Mouse (Mus musculus): ENCODE measurements around the gene Asic3. TPM values are rescaled to one million over a fixed set of nuclear protein-coding genes. Genes with fewer than 3 reads are reported as not detected.

The Asic3 gene
- total RNA-seq, 2 experiments from 2014 or later, result not detected

DNA sequence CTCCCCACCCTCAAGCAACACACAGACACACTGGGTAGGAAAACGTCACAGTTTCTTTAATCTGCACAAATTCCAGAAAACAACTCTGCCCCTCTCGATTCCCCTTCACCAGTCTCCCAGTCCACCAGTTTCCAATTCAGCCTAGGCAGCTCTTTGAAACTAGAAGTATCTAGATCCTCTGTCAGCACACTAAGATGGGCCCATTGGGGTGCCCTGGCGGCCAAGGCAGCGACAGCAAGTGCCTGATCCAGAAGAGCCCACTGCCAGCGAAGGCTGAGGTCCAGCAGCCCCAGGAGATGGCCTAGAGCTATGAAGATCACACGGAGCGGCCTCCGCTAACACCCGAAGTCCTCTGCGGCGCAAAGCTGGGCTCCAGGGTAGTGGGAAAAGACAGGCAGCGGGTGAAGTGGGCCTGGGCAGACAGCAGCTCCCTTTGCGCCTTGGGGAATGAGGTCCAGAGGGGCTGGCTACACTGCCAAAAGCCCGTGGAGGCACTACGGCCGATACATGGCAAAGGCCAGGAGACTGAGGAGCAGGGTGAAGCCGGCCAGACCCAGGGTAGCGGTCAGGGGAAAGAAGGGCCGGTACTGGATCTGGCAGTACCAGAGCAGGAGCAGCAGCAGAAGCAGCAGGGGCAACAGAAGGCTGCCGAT is 32.4 kb downstream of the Asic3 start:
- ATAC-seq (replicated peaks; ENCODE audit: low FRiP score, poor library complexity, severe bottlenecking), result peak; percentile 1; the same call in 1 of the 2 replicates

DNA sequence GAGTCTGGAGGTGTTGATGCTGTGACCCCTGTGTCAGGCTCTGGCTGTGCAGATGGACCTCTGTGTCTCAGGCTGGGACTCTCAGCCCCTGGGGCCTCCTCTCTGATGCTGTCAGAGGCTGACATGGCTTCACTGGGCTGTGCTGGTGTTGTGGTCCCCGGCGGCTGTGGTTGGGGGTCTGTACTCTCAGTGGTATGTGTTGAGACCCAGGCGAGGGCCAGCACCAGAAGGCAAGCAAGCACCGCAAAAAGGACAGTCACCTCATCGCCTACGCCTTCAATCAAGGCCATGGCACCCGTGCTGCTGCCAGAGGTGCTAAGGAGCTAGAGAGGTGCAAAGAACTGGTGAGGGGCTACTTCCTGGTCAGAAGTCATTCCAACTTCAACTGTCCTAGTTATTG is 33.4 kb downstream of the Asic3 start:
- no peak for ATAC-seq (replicated peaks; ENCODE audit: low FRiP score, poor library complexity, severe bottlenecking)

DNA sequence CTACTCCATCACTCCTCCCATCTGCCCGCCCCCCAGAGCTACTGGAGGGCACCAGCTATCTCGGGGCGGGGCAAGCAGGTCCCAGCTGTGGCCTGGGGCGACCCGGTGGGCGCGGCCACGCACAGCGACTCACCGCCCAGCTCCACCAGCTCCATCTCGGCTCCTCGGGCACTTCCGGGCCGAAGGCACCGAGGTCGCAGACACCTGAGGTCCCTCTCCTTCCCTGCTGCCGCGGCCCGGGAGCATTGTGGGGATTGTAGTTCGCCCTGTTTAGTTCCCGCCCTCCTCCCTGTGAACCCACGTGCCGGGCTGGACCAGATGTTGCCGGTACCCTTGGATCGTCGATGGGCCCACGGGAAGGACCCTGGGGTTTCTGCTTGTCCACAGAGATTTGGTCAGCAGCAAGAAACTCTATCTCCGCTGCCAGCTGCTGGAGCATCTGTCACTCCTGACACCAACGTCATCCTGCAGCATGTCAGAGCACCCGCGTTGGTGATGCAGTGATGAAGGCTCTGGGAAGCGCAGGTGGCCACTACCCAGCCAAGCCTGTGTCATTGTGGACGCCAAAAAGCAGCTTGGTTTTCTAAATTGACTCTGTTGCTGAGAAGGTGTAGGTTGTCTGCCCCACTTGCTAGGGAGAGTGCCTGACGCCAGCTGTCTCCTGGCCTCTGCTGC is 34.6 kb downstream of the Asic3 start, which contains the start of gene Tmub1:
Tmub1 (minus strand) TSS at position 231 of the 675 bp plus-strand sequence.
- ATAC-seq (replicated peaks; ENCODE audit: low FRiP score, poor library complexity, severe bottlenecking), result peak; percentile 36

DNA sequence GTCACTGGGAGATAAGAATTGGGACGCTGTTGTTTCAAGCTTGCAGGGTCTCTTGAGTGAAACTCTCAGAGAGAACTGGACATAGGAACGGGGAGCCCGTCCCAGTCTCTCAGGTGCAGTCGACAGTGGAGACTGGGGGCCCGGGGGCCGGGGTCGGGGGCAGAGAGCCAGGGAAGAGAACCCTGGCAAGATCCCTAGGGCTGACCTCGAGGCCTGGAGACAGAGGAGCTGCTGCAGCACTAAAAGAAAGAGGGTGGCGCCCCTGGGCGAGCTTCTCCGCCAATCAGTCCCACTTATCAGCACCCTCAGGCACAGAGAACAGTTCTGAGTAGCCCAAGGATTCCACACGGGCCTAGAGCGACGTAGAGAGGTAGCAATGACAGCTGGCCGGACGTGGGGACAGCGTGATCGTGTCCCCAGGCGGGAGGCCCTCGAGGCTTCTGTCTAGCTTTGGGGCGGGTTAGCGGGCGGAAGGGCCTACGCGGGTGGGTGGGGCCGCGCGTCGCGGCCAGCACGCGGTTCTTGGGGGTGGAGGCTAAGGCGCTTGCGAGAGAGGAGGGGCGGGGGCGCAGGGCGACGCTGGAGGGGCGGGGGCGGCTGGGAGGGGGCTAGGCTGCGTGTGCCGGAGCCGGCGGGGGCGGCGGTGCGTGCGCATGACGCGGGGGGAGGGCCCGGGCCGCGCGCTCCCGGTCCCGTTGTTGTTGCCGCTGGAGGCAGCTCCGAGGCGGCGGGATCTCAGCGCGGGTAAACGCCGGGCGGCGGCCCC is 38.3 kb downstream of the Asic3 start:
- peak; percentile 63 for ATAC-seq (replicated peaks; ENCODE audit: low FRiP score, poor library complexity, severe bottlenecking)

DNA sequence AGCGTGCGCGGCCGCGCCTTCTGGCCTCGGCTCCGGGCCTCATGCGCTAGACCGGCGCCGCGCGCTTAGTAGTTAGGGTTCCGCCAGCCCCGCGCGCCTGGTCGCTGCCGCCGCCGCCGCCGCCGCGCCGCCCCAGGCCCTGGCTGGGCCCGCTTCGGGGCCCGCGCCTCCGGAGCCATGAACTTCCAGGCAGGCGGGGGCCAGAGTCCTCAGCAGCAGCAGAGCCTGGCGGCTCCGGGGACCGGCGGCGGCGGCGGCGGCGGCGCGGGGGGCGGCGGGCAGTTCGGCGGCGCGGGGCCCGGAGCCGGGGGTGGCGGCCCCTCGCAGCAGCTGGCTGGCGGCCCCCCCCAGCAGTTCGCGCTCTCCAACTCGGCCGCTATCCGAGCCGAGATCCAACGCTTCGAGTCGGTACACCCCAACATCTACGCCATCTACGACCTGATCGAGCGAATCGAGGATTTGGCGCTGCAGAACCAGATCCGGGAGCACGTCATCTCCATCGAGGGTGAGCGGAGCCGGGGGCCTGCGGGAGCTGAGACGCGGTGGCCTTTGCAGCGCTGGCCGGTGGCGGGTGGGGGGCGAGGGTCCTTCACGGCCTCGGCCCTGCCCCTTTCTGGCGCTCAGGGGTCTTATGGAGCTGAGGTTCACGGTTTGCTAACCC is 39.0 kb downstream of the Asic3 start, which contains the start of gene Agap3:
Agap3 (plus strand) TSS at position 148 of the 661 bp plus-strand sequence.
- peak; percentile 38 for ATAC-seq (replicated peaks; ENCODE audit: low FRiP score, poor library complexity, severe bottlenecking)

DNA sequence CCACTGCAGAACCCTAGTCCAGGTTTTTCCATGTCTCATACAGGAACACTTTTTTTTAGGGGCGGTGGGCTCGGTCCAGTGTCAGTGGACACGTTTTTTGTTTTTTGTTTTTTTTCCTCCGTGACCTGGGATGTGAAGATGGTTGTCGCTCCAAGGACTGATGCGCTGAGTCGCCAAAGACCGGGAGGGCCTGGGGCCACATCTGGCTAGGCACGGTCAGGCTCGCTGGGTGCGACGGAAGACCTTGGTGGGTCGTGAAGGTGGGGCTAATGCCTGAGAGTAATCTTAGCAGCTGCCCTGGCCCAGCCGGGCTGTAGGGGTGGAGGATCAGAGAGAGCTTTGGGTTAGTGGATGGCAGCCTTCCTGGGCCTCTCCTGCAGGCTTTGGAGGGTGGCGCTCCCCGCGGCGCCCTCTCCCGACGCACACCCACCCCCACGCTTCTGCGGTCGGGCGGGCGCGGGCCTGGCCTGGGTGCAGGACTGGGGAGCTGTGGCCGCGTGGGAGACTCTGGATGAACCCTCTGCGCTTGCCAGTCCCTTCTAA is 39.6 kb downstream of the Asic3 start:
- ATAC-seq (replicated peaks; ENCODE audit: low FRiP score, poor library complexity, severe bottlenecking), result peak; percentile 40

DNA sequence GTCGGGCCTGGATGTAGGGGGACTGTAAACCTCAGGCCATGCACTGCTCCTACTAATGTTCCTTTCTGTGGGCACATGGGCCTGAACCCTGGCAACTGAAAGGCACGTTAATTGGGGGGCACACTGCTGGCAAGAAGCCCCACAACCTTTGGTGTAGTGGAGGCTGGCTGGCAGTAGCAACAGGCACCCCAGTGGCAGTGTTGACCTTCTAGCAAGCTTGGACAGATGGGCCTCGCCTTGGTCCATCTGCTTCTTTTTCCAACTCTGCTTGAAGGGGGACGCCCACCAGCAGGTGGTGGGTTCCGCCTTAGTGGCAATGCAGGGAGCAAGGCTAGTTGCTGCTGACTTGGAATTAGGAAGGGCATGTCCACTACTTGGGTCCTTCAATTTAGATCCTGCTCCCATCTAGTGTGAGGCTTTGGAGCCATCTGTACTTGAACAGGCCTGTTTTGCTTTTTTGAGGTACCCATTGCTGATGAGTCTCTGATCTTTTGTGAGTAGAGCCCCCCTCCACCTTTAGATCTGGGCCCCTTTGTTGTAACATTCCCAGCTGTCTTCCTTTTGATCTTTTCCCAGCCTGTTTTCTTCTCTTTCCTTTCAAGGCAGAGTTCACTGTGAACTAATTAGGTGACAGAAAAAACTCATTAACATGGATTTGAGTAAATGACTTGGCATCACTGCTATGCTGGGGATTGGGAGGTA is 40.2 kb downstream of the Asic3 start:
- ATAC-seq (replicated peaks; ENCODE audit: low FRiP score, poor library complexity, severe bottlenecking), result no peak

DNA sequence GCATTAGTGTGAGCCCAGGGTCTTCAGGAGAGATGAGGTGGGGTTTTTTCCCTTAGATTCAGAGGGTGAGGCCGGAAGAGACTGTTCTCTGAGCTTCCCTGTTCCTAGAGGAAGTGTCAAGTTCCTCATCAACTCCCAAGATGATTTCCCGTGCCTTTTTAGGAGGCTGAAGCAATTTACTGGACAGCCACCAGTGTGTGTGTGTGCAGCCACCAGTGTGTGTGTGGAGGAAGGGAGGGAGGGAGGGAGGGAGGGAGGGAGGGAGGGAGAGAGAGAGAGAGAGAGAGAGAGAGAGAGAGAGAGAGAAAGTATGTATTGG is 40.8 kb downstream of the Asic3 start:
- ATAC-seq (replicated peaks; ENCODE audit: low FRiP score, poor library complexity, severe bottlenecking), result no peak

DNA sequence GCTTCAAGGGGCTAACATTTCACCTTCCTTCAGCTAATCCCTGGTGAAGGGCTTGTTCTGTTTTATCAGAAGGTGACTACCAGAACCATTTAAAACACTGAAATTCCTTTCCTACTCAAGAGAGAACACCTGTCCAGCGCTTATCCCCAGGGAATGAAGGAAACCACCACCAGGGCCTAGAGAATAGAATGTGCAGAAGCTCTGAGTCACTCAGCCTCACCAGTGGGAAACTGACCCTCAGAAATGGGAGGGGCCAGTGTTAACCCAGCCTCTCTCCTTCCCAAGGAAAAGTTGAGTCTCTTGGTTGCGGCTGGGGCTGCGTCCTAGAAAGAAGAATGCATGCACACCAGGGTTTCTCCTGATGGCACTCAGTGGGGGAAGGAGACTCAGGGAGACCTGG is 41.9 kb downstream of the Asic3 start:
- no peak for ATAC-seq (replicated peaks; ENCODE audit: low FRiP score, poor library complexity, severe bottlenecking)

DNA sequence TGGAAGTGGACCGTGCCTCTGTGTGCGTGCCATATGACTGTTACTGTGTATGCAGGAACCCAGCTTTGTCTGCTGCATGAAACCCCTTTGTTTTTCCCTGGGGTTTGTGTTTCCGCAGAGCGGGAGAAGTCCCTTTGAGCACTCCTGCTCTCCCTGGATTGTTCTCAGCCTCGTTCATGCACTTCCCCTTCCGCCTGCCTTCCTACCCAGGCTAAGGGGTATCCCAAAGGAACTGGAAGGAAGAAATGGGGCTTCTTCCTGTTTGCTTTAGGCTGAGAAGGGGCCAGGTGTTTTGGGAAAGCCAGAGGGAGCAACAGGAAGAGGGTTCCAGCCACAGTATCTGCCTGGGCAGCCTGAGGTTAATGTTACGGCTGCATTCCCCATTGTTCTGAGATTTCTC is 42.4 kb downstream of the Asic3 start:
- ATAC-seq (replicated peaks; ENCODE audit: low FRiP score, poor library complexity, severe bottlenecking), result no peak

DNA sequence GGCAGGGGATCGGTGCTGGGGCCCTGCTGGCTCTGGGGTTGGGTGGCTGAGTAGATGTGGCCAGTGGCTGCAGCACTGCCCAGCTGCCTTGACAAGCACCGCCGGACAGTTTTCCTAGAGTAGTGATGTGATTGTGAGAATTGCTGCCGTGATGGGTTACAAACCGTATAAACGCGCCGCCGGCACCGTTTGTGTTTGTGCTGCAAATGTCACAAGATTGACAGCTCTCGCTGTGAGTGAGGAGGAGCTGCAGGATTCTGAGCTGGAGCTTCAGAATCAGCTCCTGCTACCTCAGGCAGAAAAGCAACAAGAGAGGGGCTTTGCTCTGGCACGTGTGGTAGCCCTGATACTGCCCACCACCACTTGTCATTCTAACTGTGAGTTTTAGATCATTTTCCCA is 53.6 kb downstream of the Asic3 start:
- no peak for ATAC-seq (replicated peaks; ENCODE audit: low FRiP score, poor library complexity, severe bottlenecking)

Other genes with a start within 250 kb of the Asic3 start
- 8.6 and 17.1 TPM in 2 replicates for gene Nupl2, start 248.4 kb upstream of the Asic3 start, total RNA-seq (2015; ENCODE audit: low replicate concordance)
- gene Nupl2, start 248.4 kb upstream of the Asic3 start, total RNA-seq (2017; ENCODE audit: low replicate concordance), result 12.0 and 14.2 TPM in 2 replicates
- gene Kcnh2, start 61.8 kb upstream of the Asic3 start, total RNA-seq (2015; ENCODE audit: low replicate concordance), result not detected in 2 replicates
- gene Kcnh2, start 61.8 kb upstream of the Asic3 start, total RNA-seq (2017; ENCODE audit: low replicate concordance), result 0.14 TPM in 1 of 2 replicates, not detected in the other
- gene Nos3, start 48.6 kb upstream of the Asic3 start, total RNA-seq (2015; ENCODE audit: low replicate concordance), result not detected in 2 replicates
- gene Nos3, start 48.6 kb upstream of the Asic3 start, total RNA-seq (2017; ENCODE audit: low replicate concordance), result not detected in 2 replicates
- not detected in 2 replicates for gene Atg9b, start 21.2 kb upstream of the Asic3 start, total RNA-seq (2015; ENCODE audit: low replicate concordance)
- gene Atg9b, start 21.2 kb upstream of the Asic3 start, total RNA-seq (2017; ENCODE audit: low replicate concordance), result not detected in 2 replicates
- 11.3 and 22.7 TPM in 2 replicates for gene Abcb8, start 19.7 kb upstream of the Asic3 start, total RNA-seq (2015; ENCODE audit: low replicate concordance)
- 2.9 and 5.5 TPM in 2 replicates for gene Abcb8, start 19.7 kb upstream of the Asic3 start, total RNA-seq (2017; ENCODE audit: low replicate concordance)
- gene Cdk5, start 10.1 kb downstream of the Asic3 start, total RNA-seq (2015; ENCODE audit: low replicate concordance), result 0.58 and 4.2 TPM in 2 replicates
- gene Cdk5, start 10.1 kb downstream of the Asic3 start, total RNA-seq (2017; ENCODE audit: low replicate concordance), result 2.5 and 3.5 TPM in 2 replicates
- gene Slc4a2, start 10.4 kb downstream of the Asic3 start, total RNA-seq (2015; ENCODE audit: low replicate concordance), result 1.7 and 16.1 TPM in 2 replicates
- 6.3 and 15.9 TPM in 2 replicates for gene Slc4a2, start 10.4 kb downstream of the Asic3 start, total RNA-seq (2017; ENCODE audit: low replicate concordance)
- gene Fastk, start 31.9 kb downstream of the Asic3 start, total RNA-seq (2015; ENCODE audit: low replicate concordance), result 9.2 and 25.1 TPM in 2 replicates
- 4.3 and 9.1 TPM in 2 replicates for gene Fastk, start 31.9 kb downstream of the Asic3 start, total RNA-seq (2017; ENCODE audit: low replicate concordance)
- 2.9 and 3.7 TPM in 2 replicates for gene Tmub1, start 34.5 kb downstream of the Asic3 start, total RNA-seq (2015; ENCODE audit: low replicate concordance)
- gene Tmub1, start 34.5 kb downstream of the Asic3 start, total RNA-seq (2017; ENCODE audit: low replicate concordance), result 2.0 and 4.3 TPM in 2 replicates
- gene Agap3, start 38.8 kb downstream of the Asic3 start, total RNA-seq (2015; ENCODE audit: low replicate concordance), result 1.0 and 3.5 TPM in 2 replicates
- 10.5 and 14.5 TPM in 2 replicates for gene Agap3, start 38.8 kb downstream of the Asic3 start, total RNA-seq (2017; ENCODE audit: low replicate concordance)
- gene Gbx1, start 113.8 kb downstream of the Asic3 start, total RNA-seq (2015; ENCODE audit: low replicate concordance), result not detected in 2 replicates
- gene Gbx1, start 113.8 kb downstream of the Asic3 start, total RNA-seq (2017; ENCODE audit: low replicate concordance), result not detected in 2 replicates
- not detected in 2 replicates for gene Asb10, start 127.6 kb downstream of the Asic3 start, total RNA-seq (2015; ENCODE audit: low replicate concordance)
- 0.14 TPM in 1 of 2 replicates, not detected in the other for gene Asb10, start 127.6 kb downstream of the Asic3 start, total RNA-seq (2017; ENCODE audit: low replicate concordance)
- not detected in 2 replicates for gene 4931409K22Rik, start 143.4 kb downstream of the Asic3 start, total RNA-seq (2015; ENCODE audit: low replicate concordance)
- gene 4931409K22Rik, start 143.4 kb downstream of the Asic3 start, total RNA-seq (2017; ENCODE audit: low replicate concordance), result not detected in 2 replicates
- gene Abcf2, start 164.1 kb downstream of the Asic3 start, total RNA-seq (2015; ENCODE audit: low replicate concordance), result 7.1 and 9.8 TPM in 2 replicates
- 17.4 and 22.3 TPM in 2 replicates for gene Abcf2, start 164.1 kb downstream of the Asic3 start, total RNA-seq (2017; ENCODE audit: low replicate concordance)
- gene Chpf2, start 173.3 kb downstream of the Asic3 start, total RNA-seq (2015; ENCODE audit: low replicate concordance), result 0.96 and 1.3 TPM in 2 replicates
- gene Chpf2, start 173.3 kb downstream of the Asic3 start, total RNA-seq (2017; ENCODE audit: low replicate concordance), result 1.6 and 3.6 TPM in 2 replicates
- not detected in 2 replicates for gene Smarcd3, start 211.0 kb downstream of the Asic3 start, total RNA-seq (2015; ENCODE audit: low replicate concordance)
- 0.42 TPM in 1 of 2 replicates, not detected in the other for gene Smarcd3, start 211.0 kb downstream of the Asic3 start, total RNA-seq (2017; ENCODE audit: low replicate concordance)